Mouse (Mus musculus): ENCODE measurements around the gene Tomm40l. TPM values are rescaled to one million over a fixed set of nuclear protein-coding genes. Genes with fewer than 3 reads are reported as not detected.
A peak's percentile ranks its signal among the peaks of the same experiment; 100 is the strongest.

The Tomm40l gene
- polyA plus RNA-seq, 1 experiment from 2014 or later = 33.9 TPM

- Histone ChIP-seq H3K27ac (no peak overlapping the region), H3K4me1 (peaks cover 9% of the 10 kb centered on the region; the same call in 1 of the 2 replicates), H3K27me3 (peaks cover 38% of the 10 kb centered on the region), H3K9ac (no peak overlapping the region), H3K4me2 (replicated peaks) (no peak overlapping the region), H3K9me3 (no peaks in the 10 kb centered on the region), H3K4me3 (no peak overlapping the region), H3K36me3 (no peaks in the 10 kb centered on the region)
- WGBS = 44% methylated on average over 1 of the region's 1 CpGs
- no peak for ATAC-seq (ENCODE audit: insufficient number of reproducible peaks, insufficient read depth, low FRiP score, low TSS enrichment)
Observed at GRCm38 (mm10) chr1:171199532-171199931, 22.8 kb downstream of the Tomm40l start.

- H3K4me1 ChIP-seq = peaks cover 25% of the 10 kb centered on the region
- H3K36me3 ChIP-seq = no peaks in the 10 kb centered on the region
- no peak within 1 kb of the TSS for H3K27ac ChIP-seq
- peak within 1 kb of the TSS; percentile 53 for H3K9ac ChIP-seq
- peak within 1 kb of the TSS; percentile 52 for H3K4me3 ChIP-seq
- peak within 1 kb of the TSS; percentile 99 for H3K4me2 ChIP-seq (replicated peaks)
- no peaks in the 10 kb centered on the region for H3K9me3 ChIP-seq
- H3K27me3 ChIP-seq = peaks cover 69% of the 10 kb centered on the region
- ATAC-seq (ENCODE audit: insufficient number of reproducible peaks, insufficient read depth, low FRiP score, low TSS enrichment) = peak; percentile 86
- WGBS = 0% methylated on average over 33 of the region's 33 CpGs
Observed at GRCm38 (mm10) chr1:171195887-171196397, 26.4 kb downstream of the Tomm40l start, which contains the start of gene Pcp4l1. Gene Pcp4l1 (minus strand): TSS chr1:171196268.

- Histone ChIP-seq H3K27ac (no peak overlapping the region), H3K4me2 (replicated peaks) (peak overlapping the region; percentile 99), H3K9me3 (no peaks in the 10 kb centered on the region), H3K27me3 (peaks cover 73% of the 10 kb centered on the region), H3K36me3 (no peaks in the 10 kb centered on the region), H3K9ac (peak overlapping the region; percentile 53), H3K4me3 (peak overlapping the region; percentile 52), H3K4me1 (peaks cover 25% of the 10 kb centered on the region)
- 4% methylated on average over 20 of the region's 20 CpGs for WGBS
- ATAC-seq (ENCODE audit: insufficient number of reproducible peaks, insufficient read depth, low FRiP score, low TSS enrichment) = no peak
Observed at GRCm38 (mm10) chr1:171195046-171195822, 27.1 kb downstream of the Tomm40l start.

- no peak overlapping the region for H3K4me3 ChIP-seq
- ATAC-seq (ENCODE audit: insufficient number of reproducible peaks, insufficient read depth, low FRiP score, low TSS enrichment) = no peak
- H3K36me3 ChIP-seq = no peaks in the 10 kb centered on the region
- H3K27ac ChIP-seq = no peak overlapping the region
- no peak overlapping the region for H3K9ac ChIP-seq
- H3K4me1 ChIP-seq = peaks cover 33% of the 10 kb centered on the region
- no peaks in the 10 kb centered on the region for H3K9me3 ChIP-seq
- peak overlapping the region; percentile 42 for H3K4me2 ChIP-seq (replicated peaks)
- 18% methylated on average over 11 of the region's 11 CpGs for WGBS
- peaks cover 72% of the 10 kb centered on the region for H3K27me3 ChIP-seq
Observed at GRCm38 (mm10) chr1:171193911-171194830, 28.1 kb downstream of the Tomm40l start.

GRCm38 (mm10) chr1:171193093-171193840 is 29.0 kb downstream of the Tomm40l start:
- H3K4me2 ChIP-seq (replicated peaks) = peak overlapping the region; percentile 42
- H3K36me3 ChIP-seq = no peaks in the 10 kb centered on the region
- H3K9ac ChIP-seq = no peak overlapping the region
- no peak for ATAC-seq (ENCODE audit: insufficient number of reproducible peaks, insufficient read depth, low FRiP score, low TSS enrichment)
- peaks cover 65% of the 10 kb centered on the region for H3K27me3 ChIP-seq
- H3K4me1 ChIP-seq = peaks cover 40% of the 10 kb centered on the region
- 3% methylated on average over 18 of the region's 18 CpGs for WGBS
- no peak overlapping the region for H3K27ac ChIP-seq
- H3K4me3 ChIP-seq = peak overlapping the region; percentile 16
- no peaks in the 10 kb centered on the region for H3K9me3 ChIP-seq

GRCm38 (mm10) chr1:171192283-171192682 is 30.0 kb downstream of the Tomm40l start:
- H3K9me3 ChIP-seq = no peaks in the 10 kb centered on the region
- no peak overlapping the region for H3K4me3 ChIP-seq
- H3K4me1 ChIP-seq = peaks cover 43% of the 10 kb centered on the region
- WGBS = 46% methylated on average over 10 of the region's 10 CpGs
- H3K9ac ChIP-seq = no peak overlapping the region
- no peak overlapping the region for H3K4me2 ChIP-seq (replicated peaks)
- H3K27me3 ChIP-seq = peaks cover 61% of the 10 kb centered on the region
- ATAC-seq (ENCODE audit: insufficient number of reproducible peaks, insufficient read depth, low FRiP score, low TSS enrichment) = no peak
- no peak overlapping the region for H3K27ac ChIP-seq
- H3K36me3 ChIP-seq = no peaks in the 10 kb centered on the region

- ATAC-seq (ENCODE audit: insufficient number of reproducible peaks, insufficient read depth, low FRiP score, low TSS enrichment) = no peak
- Histone ChIP-seq H3K4me1 (peaks cover 42% of the 10 kb centered on the region), H3K36me3 (no peaks in the 10 kb centered on the region), H3K4me3 (no peak overlapping the region), H3K9ac (no peak overlapping the region), H3K27ac (no peak overlapping the region), H3K4me2 (replicated peaks) (no peak overlapping the region), H3K27me3 (peaks cover 48% of the 10 kb centered on the region), H3K9me3 (no peaks in the 10 kb centered on the region)
- 94% methylated on average over 9 of the region's 9 CpGs for WGBS
Observed at GRCm38 (mm10) chr1:171190832-171191231, 31.5 kb downstream of the Tomm40l start.

GRCm38 (mm10) chr1:171189476-171190114 is 32.7 kb downstream of the Tomm40l start:
- Histone ChIP-seq H3K9me3 (no peaks in the 10 kb centered on the region), H3K36me3 (no peaks in the 10 kb centered on the region), H3K27me3 (peaks cover 36% of the 10 kb centered on the region), H3K9ac (no peak overlapping the region), H3K4me3 (no peak overlapping the region), H3K4me1 (peaks cover 39% of the 10 kb centered on the region), H3K4me2 (replicated peaks) (no peak overlapping the region), H3K27ac (0 out of 2 replicates have a peak overlapping the region, but pooled peaks have one; percentile 19)
- 36% methylated on average over 14 of the region's 14 CpGs for WGBS
- peak; percentile 36; the same call in 1 of the 2 replicates for ATAC-seq (ENCODE audit: insufficient number of reproducible peaks, insufficient read depth, low FRiP score, low TSS enrichment)

- Histone ChIP-seq H3K27me3 (peaks cover 30% of the 10 kb centered on the region), H3K4me3 (no peak overlapping the region), H3K9ac (no peak overlapping the region), H3K4me1 (peaks cover 34% of the 10 kb centered on the region), H3K36me3 (no peaks in the 10 kb centered on the region), H3K27ac (0 out of 2 replicates have a peak overlapping the region, but pooled peaks have one; percentile 19), H3K4me2 (replicated peaks) (no peak overlapping the region), H3K9me3 (no peaks in the 10 kb centered on the region)
- 0 out of 2 replicates have a peak, but pooled peaks have one; percentile 25 for ATAC-seq (ENCODE audit: insufficient number of reproducible peaks, insufficient read depth, low FRiP score, low TSS enrichment)
- WGBS = 11% methylated on average over 8 of the region's 8 CpGs
Observed at GRCm38 (mm10) chr1:171189046-171189445, 33.3 kb downstream of the Tomm40l start.

GRCm38 (mm10) chr1:171187851-171188700 is 34.2 kb downstream of the Tomm40l start:
- Histone ChIP-seq H3K27me3 (peaks cover 21% of the 10 kb centered on the region), H3K27ac (no peak overlapping the region), H3K4me2 (replicated peaks) (no peak overlapping the region), H3K36me3 (no peaks in the 10 kb centered on the region), H3K9ac (no peak overlapping the region), H3K4me1 (peaks cover 24% of the 10 kb centered on the region), H3K9me3 (no peaks in the 10 kb centered on the region), H3K4me3 (no peak overlapping the region)
- ATAC-seq (ENCODE audit: insufficient number of reproducible peaks, insufficient read depth, low FRiP score, low TSS enrichment) = no peak
- WGBS = 56% methylated on average over 13 of the region's 13 CpGs
